Mouse (Mus musculus) cerebellum, adult 2 months (tissue): Measurements from ENCODE around the gene Oprd1. TPM values are rescaled to one million over a fixed set of nuclear protein-coding genes. Genes with fewer than 3 reads are reported as not detected.

Experiments used
- DNase-seq, 2 experiments: peaks; one replicate each; pipeline ENCODE4 v3.0.0; 2021
- H3K27ac ChIP-seq: fragments of 200-500 bp; 2 replicates; pipeline ENCODE4 v1.5.1; 2012; ENCODE audit warnings: low read length, control low read depth, inconsistent platforms; ENCODE audit not compliant: insufficient read depth
- H3K27me3 ChIP-seq: fragments of 200-500 bp; 2 replicates; pipeline ENCODE4 v1.6.1; 2012; ENCODE audit warnings: inconsistent platforms, mild to moderate bottlenecking, low read length, moderate library complexity; ENCODE audit not compliant: control insufficient read depth, insufficient read depth
- H3K4me1 ChIP-seq: fragments of 200-500 bp; 2 replicates; pipeline ENCODE4 v1.6.1; 2011; ENCODE audit warnings: low read length; ENCODE audit not compliant: control insufficient read depth, insufficient read depth
- H3K4me3 ChIP-seq: fragments of 200-500 bp; replicated peaks from 2 replicates; pipeline ENCODE3; 2011; ENCODE audit warnings: mild to moderate bottlenecking, low read depth, low read length, control low read depth; ENCODE audit not compliant: insufficient read depth
- CTCF ChIP-seq: fragments of 200-500 bp; IDR thresholded peaks from 2 replicates; pipeline ENCODE4 v1.5.1; 2011; ENCODE audit warnings: low read depth, mild to moderate bottlenecking, control low read depth, low read length, moderate library complexity, borderline replicate concordance; ENCODE audit not compliant: insufficient read depth
- POLR2A ChIP-seq: fragments of 200-500 bp; IDR thresholded peaks from 2 replicates; pipeline ENCODE4 v1.6.1; 2011; ENCODE audit warnings: low read length, control low read depth, borderline replicate concordance; ENCODE audit not compliant: insufficient read depth
- WGBS: fragments of 180-500 bp; shearing (Covaris S2); methylation state at CpG from one replicate; pipeline ENCODE4 v1.1.7; 2018; 5-methylcytosine and 5-hydroxymethylcytosine counted together
- polyA plus RNA-seq: library from polyadenylated mRNA; depleted of rRNA; stranded (reverse); fragments of >200 nt; gene quantifications from 2 replicates; pipeline ENCODE4 v1.2.3, GENCODE M21; 2012

The Oprd1 gene
- polyA plus RNA-seq, 1 experiment = 3.0 TPM

DNA sequence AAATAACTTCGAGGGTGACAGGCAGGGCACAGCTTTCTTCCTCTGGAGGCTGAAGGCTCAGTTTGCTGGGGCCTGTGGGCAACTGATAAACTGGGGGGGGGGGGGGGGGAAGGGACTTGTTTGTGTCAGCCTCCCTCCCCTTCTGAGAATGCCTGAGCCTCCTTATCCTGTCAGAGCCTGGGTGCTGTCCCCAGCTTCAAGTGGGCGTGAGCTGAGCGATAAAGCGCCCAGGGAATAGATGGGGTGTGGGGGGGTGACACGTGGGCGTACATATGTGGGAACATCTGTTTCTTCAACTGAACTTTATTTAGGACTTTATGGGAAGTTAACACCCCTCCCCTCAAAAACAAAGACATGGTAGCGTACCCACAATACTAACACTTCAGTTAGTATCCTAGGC is 66.8 kb downstream of the Oprd1 start:
- Histone ChIP-seq H3K27me3 (no peaks in the 10 kb centered on the region), H3K27ac (no peak overlapping the region)

DNA sequence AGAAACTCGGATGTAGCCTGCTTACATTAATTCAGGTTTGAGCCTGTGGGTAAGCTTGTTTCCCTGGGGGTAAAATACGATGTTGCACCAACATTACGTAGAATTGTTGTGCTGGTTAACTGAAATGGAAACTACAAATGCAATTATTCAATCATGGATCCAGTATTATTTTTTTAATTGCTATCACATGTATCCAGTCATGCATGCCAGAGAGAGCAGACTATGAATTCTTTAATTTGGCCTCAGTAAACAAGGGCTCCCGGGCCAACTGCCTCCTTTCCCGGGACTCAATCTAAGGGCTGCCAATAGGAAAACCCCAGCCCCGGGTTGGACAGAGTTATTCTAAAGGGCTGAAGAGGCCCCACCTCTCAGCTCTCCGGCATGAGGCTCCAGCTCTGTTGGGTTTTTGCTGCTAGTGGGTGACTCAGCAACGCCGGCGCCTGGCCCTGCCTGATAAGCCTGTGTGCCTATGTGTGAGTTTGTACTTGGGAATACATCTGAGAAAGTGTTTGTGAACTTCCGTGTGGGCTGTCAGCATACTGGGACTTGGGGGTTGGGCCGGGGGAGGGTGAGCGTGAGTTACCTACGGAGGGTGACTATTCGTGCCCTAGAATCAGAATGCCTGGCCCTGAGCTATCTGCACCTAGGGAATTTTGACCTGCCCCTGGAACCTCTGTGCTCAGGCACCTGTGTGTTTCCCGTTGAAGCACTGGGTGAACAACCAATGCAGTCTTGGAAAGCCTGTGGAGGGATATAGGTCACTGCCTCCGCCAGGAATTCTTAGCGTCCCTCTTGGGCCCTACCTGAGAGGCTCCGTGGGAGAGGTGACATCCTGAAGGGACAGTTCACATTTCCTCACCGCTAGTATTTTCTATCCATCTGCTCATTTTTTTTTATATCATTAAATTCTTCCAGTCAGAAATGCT is 67.5 kb downstream of the Oprd1 start:
- no peak overlapping the region for H3K4me3 ChIP-seq
- DNase-seq = peak in 1 of 2 experiments; percentile 15
- H3K27me3 ChIP-seq = no peaks in the 10 kb centered on the region
- no peak for TF ChIP-seq CTCF
- TF ChIP-seq POLR2A = no peak
- no peak overlapping the region for H3K27ac ChIP-seq
- H3K4me1 ChIP-seq = peaks cover 10% of the 10 kb centered on the region; the same call in 1 of the 2 replicates
- 51% methylated on average over 20 of the region's 20 CpGs for WGBS

More for the DNA sequence above, 66.8 kb downstream of the Oprd1 start:
- no peak for DNase-seq
- Histone ChIP-seq H3K4me3 (no peak overlapping the region), H3K4me1 (peaks cover 10% of the 10 kb centered on the region; the same call in 1 of the 2 replicates)
- TF ChIP-seq CTCF (no peak), POLR2A (no peak)
- WGBS = 82% methylated on average over 7 of the region's 7 CpGs

- DNase-seq = peak in 1 of 2 experiments; percentile 22
- TF ChIP-seq CTCF = no peak
- no peak for TF ChIP-seq POLR2A
- H3K4me3 ChIP-seq = no peak overlapping the region
- H3K4me1 ChIP-seq = peaks cover 10% of the 10 kb centered on the region; the same call in 1 of the 2 replicates
- 56% methylated on average over 1 of the region's 1 CpGs for WGBS
- no peaks in the 10 kb centered on the region for H3K27me3 ChIP-seq
- H3K27ac ChIP-seq = peak overlapping the region; percentile 37; the same call in 1 of the 2 replicates
Observed at GRCm38 (mm10) chr4:132075796-132076195, 68.5 kb downstream of the Oprd1 start.

DNA sequence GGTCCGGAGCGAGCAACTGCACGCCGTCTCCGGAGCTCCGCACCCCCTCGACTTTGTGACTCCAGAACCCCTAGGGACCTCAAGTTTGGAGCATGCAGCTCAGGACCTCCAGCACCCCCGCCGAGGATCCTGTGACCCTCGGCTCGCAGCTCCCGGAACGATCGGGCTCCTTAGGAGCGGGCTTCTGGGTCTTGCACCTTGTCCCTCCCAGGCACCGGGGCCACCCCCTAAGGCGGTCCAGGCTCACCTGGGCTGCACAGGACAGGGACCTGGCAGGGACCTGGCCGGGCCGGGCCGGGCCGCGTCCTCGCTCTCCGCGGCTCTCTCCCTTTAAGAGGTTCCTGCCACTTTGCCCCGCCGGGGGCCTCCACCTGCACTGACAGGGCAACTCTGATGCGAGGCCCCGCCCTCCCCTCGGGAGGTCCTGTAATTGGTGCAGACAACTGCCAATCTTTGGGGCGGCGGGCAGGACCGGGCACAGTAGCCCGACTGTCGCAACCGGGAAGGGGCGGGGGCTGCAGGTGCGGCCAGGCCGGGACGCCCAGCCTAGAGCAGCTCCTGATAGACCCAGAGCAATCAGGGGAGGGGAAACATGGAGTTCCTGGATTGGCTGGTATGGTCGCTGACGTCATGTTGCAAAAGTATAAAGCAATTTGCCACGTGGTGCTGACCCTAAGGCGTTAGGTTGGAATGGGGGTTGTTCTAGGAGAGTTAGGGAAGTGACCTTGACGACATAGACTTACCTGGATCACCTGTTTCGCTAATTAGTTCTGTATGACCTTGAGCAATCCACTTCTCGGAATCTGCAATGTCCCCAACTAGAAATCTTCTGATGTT is 69.1 kb downstream of the Oprd1 start, which contains the start of gene Epb41:
TSS of gene Epb41 (minus strand) at position 389 of the 837 bp plus-strand sequence.
- H3K4me1 ChIP-seq = peaks cover 10% of the 10 kb centered on the region; the same call in 1 of the 2 replicates
- DNase-seq = peak; percentile 100
- H3K27me3 ChIP-seq = no peaks in the 10 kb centered on the region
- peak within 1 kb of the TSS; percentile 93 for H3K4me3 ChIP-seq
- 3% methylated on average over 47 of the region's 47 CpGs for WGBS
- TF ChIP-seq POLR2A (peak; percentile 59), CTCF (no peak)
- peak within 1 kb of the TSS; percentile 77 for H3K27ac ChIP-seq

DNA sequence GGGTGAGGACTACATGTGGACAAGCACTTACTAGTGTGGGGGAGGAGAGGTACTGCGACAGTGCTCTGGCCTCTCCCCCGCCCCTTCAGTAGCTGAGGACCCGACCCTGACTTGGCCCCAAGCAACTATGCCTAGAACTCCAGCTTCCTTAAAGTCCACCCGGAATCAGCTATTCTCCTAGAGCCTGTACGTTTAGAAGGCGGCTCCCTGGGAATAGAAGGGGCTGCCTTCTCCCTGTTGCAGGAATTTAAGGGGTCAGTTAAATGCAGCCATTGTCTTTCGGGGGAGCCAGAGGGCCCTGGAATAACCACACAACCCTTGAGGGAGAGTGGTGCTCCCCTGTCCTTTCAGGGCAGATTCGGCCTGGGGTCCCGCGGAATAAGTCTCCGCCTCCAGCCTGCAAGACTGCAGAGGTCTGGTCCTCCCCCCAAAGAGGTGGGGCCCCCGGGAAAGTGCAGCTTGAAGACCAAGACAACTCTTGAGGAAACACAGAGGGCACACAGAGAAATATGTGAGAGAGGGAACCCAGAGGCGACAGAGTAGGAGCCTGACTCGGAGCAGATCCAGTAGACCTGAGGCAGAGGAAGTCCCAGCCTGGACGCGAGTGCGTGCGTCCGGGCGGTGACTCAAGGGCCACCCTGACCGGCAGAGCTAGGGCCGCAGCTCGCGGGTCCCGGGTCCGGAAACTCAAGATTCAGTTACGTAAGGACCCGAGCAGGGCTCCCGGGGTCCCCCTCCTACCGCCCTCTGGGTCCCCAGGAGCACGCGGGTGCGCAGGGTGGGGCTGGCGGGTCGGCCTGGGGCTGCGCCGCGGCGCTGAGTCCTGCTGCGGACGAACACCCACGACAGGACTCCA is 70.0 kb downstream of the Oprd1 start, which contains the start of gene Gm10300:
TSS of gene Gm10300 (plus strand) at position 621 of the 856 bp plus-strand sequence.
- Histone ChIP-seq H3K27me3 (no peaks in the 10 kb centered on the region), H3K4me1 (peaks cover 7% of the 10 kb centered on the region; the same call in 1 of the 2 replicates), H3K27ac (peak within 1 kb of the TSS; percentile 77), H3K4me3 (peak within 1 kb of the TSS; percentile 93)
- no peak for TF ChIP-seq CTCF
- peak; percentile 27; the same call in 1 of the 2 replicates for TF ChIP-seq POLR2A
- DNase-seq = peak in 1 of 2 experiments; percentile 60
- 3% methylated on average over 30 of the region's 42 CpGs for WGBS

DNA sequence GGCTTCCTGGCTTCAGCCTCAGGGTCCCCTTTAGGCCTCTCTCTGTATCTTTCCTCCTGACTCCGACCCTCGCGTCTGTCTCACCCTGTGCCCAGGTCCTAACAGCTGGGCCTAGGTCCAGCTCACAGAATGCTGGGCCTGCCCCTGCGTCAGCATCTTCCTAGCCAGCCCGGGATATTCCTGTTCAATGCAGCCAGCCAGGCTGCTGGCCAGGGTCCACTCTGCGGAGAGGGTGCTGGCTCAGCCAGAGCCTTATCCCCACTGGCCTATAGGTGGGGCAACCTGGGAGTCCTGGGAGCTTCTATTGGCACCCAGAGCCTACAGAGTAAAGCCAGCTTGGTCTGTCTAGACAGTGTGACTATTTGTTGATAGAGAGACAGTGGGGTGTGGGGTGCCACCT is 71.3 kb downstream of the Oprd1 start:
- no peak for TF ChIP-seq CTCF
- no peak for TF ChIP-seq POLR2A
- peaks cover 15% of the 10 kb centered on the region for H3K4me1 ChIP-seq
- DNase-seq = peak; percentile 67 to 72
- peak overlapping the region; percentile 64 for H3K27ac ChIP-seq
- no peaks in the 10 kb centered on the region for H3K27me3 ChIP-seq
- peak overlapping the region; percentile 5 for H3K4me3 ChIP-seq
- WGBS = 18% methylated on average over 6 of the region's 6 CpGs

DNA sequence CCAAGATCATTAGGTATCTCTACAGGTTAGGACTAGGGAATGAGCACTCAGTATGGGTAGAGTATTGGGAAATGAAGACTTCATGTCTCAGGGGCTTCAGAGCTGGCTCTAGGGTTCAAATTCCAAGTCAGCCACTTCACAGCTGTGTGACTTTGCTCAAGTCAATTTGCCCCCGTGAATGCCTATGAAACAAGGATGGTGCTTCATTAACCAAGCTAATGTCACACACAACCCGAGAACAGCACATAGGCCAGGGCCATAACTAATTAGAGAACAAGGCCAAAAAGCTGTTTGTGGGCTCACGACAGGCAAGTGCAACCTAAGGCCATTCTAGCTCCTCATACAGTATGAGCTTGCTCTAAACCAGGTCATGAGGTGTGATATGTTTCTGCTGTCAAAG is 72.1 kb downstream of the Oprd1 start:
- Histone ChIP-seq H3K4me3 (no peak overlapping the region), H3K27ac (no peak overlapping the region), H3K4me1 (peaks cover 23% of the 10 kb centered on the region), H3K27me3 (no peaks in the 10 kb centered on the region)
- no peak for TF ChIP-seq POLR2A
- no peak for TF ChIP-seq CTCF
- 76% methylated on average over 3 of the region's 3 CpGs for WGBS
- no peak for DNase-seq
